Mouse (Mus musculus): ENCODE results near the gene Psen1. TPM values are rescaled to one million over a fixed set of nuclear protein-coding genes. Genes with fewer than 3 reads are reported as not detected.

Psen1 gene
- total RNA-seq, 2 experiments from 2014 or later: 39.0 to 39.3 TPM

DNA sequence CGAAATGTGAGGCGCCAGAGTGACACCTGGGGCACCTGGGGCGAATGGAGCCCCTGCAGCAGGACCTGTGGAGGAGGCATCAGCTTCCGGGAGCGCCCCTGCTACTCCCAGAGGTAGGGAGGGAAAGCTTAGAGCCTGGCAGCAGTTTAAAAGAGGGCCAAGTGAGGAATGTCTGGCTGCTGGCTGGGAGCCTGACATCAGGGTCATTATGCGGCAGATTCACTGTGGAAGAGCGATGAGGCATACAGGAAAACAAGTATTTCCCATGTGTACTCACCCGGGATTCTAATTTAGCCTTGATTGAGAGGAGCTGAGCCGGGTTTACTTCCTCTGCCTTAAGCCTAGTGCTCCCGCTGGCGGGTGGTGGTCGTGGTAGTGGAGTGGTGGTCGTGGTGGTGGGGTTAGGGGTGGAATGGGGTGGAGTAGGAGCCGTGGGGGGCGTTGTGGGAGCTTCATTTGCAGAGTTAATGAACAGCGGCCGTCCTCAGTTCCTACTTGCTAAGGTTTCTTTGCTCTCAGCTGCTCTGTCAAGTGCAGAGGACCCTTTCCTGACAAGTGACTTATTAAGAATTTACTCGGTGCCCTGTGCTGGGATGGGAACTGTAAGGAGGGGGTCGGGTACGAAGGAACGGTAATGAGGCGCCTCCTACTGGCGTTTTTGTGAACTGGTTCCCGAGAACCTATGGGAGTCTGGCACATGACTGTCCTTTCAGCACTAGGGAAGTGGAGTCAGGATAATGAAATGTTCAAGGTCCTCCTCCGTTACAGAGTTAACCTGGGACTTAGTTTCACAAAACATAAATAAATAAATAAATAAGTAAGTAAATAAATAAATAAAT, 82.7 kb downstream of the Psen1 start:
- DNase-seq (ENCODE audit: low spot score in 2 of 2): peak in 1 of 2 experiments; percentile 62

DNA sequence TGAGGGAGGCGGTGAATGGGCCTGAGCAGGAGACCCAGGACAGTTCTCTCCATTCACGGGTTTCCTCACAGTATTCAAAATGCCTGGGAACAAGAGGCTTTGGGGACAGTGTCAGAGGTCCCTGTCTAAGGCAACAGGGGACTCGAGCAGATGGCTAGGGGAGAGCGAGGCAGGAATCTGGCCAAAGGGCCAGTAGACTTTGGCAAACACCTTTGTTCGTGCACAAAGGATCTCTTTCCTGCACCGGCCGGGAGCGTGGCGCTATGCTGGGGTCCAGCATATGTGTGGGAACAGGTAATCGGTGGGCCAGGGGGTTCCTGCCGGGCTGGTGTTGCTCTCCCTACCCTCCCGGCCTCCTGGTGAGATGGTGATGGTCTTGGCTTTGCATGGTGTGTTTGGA, 87.7 kb downstream of the Psen1 start:
- peak in 1 of 2 experiments; percentile 11 for DNase-seq (ENCODE audit: low spot score in 2 of 2)

- peak in 1 of 2 experiments; percentile 12 for DNase-seq (ENCODE audit: low spot score in 2 of 2)
Measured at GRCm38 (mm10) chr12:83776766-83777165, 88.8 kb downstream of the Psen1 start.

DNA sequence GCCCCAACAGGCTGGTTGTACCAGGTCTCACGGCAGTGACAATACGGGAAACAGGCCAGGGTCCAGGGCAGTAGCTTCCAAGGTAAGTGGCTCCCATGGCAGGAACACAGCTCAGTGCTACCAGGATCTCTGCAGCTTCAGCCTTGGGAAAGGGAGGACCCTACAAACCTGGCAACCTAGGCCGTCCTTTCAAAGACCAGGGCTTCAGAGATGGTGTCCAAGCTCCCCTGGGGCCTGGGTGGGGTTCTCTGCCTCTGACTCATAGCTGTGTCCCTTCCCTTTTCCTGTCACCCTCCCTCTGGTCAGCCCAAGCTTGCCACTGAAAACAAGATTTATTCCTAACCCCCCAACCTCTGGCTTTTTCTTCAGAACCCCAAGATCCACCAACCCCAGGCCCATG, 92.2 kb downstream of the Psen1 start:
- DNase-seq (ENCODE audit: low spot score in 2 of 2): no peak

GRCm38 (mm10) chr12:83781204-83781603, 93.3 kb downstream of the Psen1 start:
- DNase-seq (ENCODE audit: low spot score in 2 of 2): peak in 1 of 2 experiments; percentile 14

- peak; percentile 9 to 19 for DNase-seq (ENCODE audit: low spot score in 2 of 2)
Measured at GRCm38 (mm10) chr12:83781640-83782278, 93.8 kb downstream of the Psen1 start.

- peak in 1 of 2 experiments; percentile 6 for DNase-seq (ENCODE audit: low spot score in 2 of 2)
Measured at GRCm38 (mm10) chr12:83782669-83783068, 94.7 kb downstream of the Psen1 start.

Other genes starting within 250 kb of the Psen1 start
- 10 to 100 TPM; 15.6 to 19.3 TPM for gene Dpf3, start 200.4 kb upstream of the Psen1 start, total RNA-seq (2021)
- 10 to 100 TPM; 25.5 to 28.4 TPM for gene Dcaf4, start 167.7 kb upstream of the Psen1 start, total RNA-seq (2021)
- gene Zfyve1, start 90.9 kb upstream of the Psen1 start, total RNA-seq (2021): 10 to 100 TPM; 23.5 to 25.6 TPM
- 100 to 1,000 TPM in 1 of 2 experiments, 10 to 100 TPM in 1; 84.5 to 100 TPM for gene Rbm25, start 56.9 kb upstream of the Psen1 start, total RNA-seq (2021)
- 1 to 10 TPM; 4.0 to 4.1 TPM for gene Papln, start 75.5 kb downstream of the Psen1 start, total RNA-seq (2021)
- 10 to 100 TPM; 26.5 to 28.8 TPM for gene Numb, start 233.8 kb downstream of the Psen1 start, total RNA-seq (2021)